Mouse (Mus musculus) stomach, embryonic 15.5 days (tissue): Measurements from ENCODE around the gene Snrnp25. TPM values are rescaled to one million over a fixed set of nuclear protein-coding genes. Genes with fewer than 3 reads are reported as not detected.
"Not testable (repeated sequence)": the region's sequence is repeated elsewhere in the genome, so short reads cannot be mapped to it uniquely, and the experiment has no call there.

Source experiments
- ATAC-seq: fragments of 200-750 bp; cut with Nextera tagmentation; 2 replicates; pipeline ENCODE4 v1.8.0; 2017; ENCODE audit warnings: low read depth, moderate number of reproducible peaks, moderate TSS enrichment; ENCODE audit not compliant: insufficient read depth, low FRiP score
- H3K27ac ChIP-seq: fragments of 300-500 bp; sonication (generic); 2 replicates; pipeline ENCODE4 v1.5.1; 2015; ENCODE audit warnings: mild to moderate bottlenecking, inconsistent platforms
- H3K27me3 ChIP-seq: fragments of 300-500 bp; sonication (generic); replicated peaks from 2 replicates; pipeline ENCODE4 v1.6.1; 2015; ENCODE audit warnings: inconsistent platforms
- H3K36me3 ChIP-seq: fragments of 300-500 bp; sonication (generic); 2 replicates; pipeline ENCODE4 v1.6.1; 2015; ENCODE audit warnings: inconsistent platforms
- H3K4me1 ChIP-seq: fragments of 300-500 bp; sonication (generic); 2 replicates; pipeline ENCODE4 v1.6.1; 2015; ENCODE audit warnings: inconsistent platforms
- H3K4me2 ChIP-seq: fragments of 300-500 bp; sonication (generic); 2 replicates; pipeline ENCODE4 v1.6.1; 2015; ENCODE audit warnings: mild to moderate bottlenecking, inconsistent platforms
- H3K4me3 ChIP-seq: fragments of 300-500 bp; sonication (generic); replicated peaks from 2 replicates; pipeline ENCODE4 v1.5.1; 2015; ENCODE audit warnings: inconsistent platforms
- H3K9ac ChIP-seq: fragments of 300-500 bp; sonication (generic); 2 replicates; pipeline ENCODE4 v1.6.1; 2015; ENCODE audit warnings: inconsistent platforms
- H3K9me3 ChIP-seq: fragments of 300-500 bp; sonication (generic); 2 replicates; pipeline ENCODE4 v1.6.1; 2016; ENCODE audit warnings: inconsistent platforms
- WGBS: fragments of 180-500 bp; shearing (Covaris S2); methylation state at CpG from one replicate; pipeline ENCODE4 v1.1.7; 2015; 5-methylcytosine and 5-hydroxymethylcytosine counted together
- polyA plus RNA-seq: library from polyadenylated mRNA; unstranded; fragments of >200 nt; fragmentation: Nextera tagmentation; extraction: Ambion mirVana; gene quantifications from 2 replicates; pipeline ENCODE4 v1.2.1, GENCODE M21; 2015

Snrnp25 gene
- polyA plus RNA-seq, 1 experiment from 2014 or later: 57.5 TPM

DNA sequence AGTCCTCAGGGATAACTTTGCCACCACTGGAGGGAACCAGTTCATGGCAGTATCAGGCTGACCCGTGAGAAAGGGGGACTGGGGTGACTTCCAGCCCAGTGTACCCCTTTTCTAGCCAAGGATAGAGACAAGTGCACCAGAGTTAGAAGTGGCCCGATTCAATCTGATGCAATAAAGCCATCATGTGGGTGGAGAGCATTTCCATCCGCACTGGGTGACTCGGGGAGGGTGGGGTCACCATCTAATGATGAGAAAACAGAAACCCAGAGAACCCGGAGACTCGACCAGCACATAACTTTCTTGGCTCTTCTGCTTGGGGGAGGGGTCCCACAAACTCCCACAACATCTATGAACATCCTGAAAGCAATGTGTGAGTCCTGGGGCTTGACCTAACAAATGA lies 8.5 kb upstream of the Snrnp25 start:
- Histone ChIP-seq H3K27me3 (no peaks in the 10 kb centered on the region), H3K36me3 (no peaks in the 10 kb centered on the region), H3K9ac (no peak overlapping the region), H3K4me3 (no peak overlapping the region), H3K4me1 (no peaks in the 10 kb centered on the region), H3K9me3 (no peaks in the 10 kb centered on the region), H3K27ac (no peak overlapping the region), H3K4me2 (no peak overlapping the region)
- ATAC-seq: no peak
- 65% methylated on average over 6 of the region's 6 CpGs for whole genome bisulfite sequencing

DNA sequence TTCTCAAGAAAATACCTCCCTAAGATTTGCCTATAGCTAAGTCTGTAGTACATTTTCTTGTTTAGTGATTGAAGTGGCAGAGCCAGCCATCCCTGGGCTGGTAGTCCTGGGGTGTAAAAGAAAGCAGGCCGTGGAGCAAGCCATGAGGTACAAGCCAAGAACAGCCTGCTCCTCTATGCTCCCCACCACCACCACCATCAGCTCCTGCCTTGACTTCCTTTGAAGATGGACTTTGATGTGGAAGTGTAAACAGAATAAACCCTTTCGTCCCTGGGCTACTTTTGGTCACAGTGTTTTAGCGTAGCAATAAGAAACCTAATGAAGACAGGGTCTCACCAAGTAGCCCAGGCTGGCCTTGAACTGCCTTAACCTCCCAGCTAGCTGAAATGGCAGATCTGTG lies 7.4 kb upstream of the Snrnp25 start:
- no peak for ATAC-seq
- Histone ChIP-seq H3K4me3 (no peak overlapping the region), H3K4me1 (no peaks in the 10 kb centered on the region), H3K9ac (no peak overlapping the region), H3K27me3 (no peaks in the 10 kb centered on the region), H3K36me3 (no peaks in the 10 kb centered on the region), H3K9me3 (no peaks in the 10 kb centered on the region), H3K4me2 (no peak overlapping the region), H3K27ac (no peak overlapping the region)
- 41% methylated on average over 3 of the region's 3 CpGs for WGBS

DNA sequence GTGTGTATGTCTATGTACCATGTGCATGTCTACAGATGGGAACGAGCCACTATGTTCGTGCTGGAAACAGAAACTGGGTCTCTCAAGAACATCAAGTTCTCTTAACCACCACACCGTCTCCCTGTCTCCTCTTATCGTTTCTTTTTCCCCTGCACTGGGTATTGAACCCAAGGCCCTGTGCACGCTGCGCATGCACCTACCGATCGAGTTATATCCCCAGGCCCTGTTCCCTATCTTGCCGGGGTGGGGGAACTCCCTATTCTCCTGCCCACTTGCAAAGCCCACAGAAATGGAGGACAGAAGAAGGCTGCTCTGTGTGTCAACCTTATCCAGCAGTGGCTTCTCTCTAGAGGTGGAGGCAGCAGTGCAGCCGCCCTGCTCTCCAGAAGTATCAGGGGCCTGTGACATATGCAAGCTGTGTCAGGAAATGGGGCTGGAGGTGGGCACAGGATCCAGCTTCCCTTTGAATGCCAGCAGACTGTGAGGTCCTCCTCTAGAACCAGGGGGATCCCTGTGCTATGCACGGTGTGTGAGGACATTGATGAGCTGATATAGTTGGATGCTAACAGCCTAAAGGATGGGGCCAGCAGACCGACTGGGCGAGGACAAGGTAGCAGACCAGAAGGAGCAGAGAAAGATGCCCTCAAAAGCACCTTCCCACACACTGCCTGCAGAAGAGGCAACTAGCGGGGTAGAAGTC lies 6.8 kb upstream of the Snrnp25 start:
- ATAC-seq: no peak

DNA sequence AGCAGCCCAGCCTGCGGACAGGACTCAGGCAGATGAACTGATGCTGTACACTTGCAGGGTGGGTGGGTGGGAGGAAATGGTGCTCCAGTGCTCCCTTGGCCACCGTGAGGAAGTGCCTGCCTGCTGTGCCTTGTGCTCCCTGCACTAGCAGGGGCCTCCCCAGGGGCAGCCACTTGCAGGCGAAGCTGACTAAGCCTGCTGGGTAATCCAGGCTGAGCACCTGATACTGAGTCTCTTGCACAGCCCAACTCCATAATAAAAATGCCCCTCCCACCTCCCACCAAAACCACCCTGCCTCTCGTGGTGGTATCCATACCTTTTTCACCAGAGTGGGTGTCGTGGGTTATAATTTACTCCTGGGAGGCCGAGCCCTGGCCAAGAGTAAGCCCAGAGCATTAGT lies 6.0 kb upstream of the Snrnp25 start:
- H3K9me3 ChIP-seq: no peaks in the 10 kb centered on the region
- H3K27me3 ChIP-seq: no peaks in the 10 kb centered on the region
- no peak overlapping the region for H3K4me2 ChIP-seq
- H3K27ac ChIP-seq: no peak overlapping the region
- 52% methylated on average over 6 of the region's 6 CpGs for WGBS
- no peak overlapping the region for H3K4me3 ChIP-seq
- no peak overlapping the region for H3K9ac ChIP-seq
- no peaks in the 10 kb centered on the region for H3K4me1 ChIP-seq
- no peak for ATAC-seq
- no peaks in the 10 kb centered on the region for H3K36me3 ChIP-seq

More for the DNA sequence above, 6.8 kb upstream of the Snrnp25 start:
- no peaks in the 10 kb centered on the region for H3K9me3 ChIP-seq
- H3K9ac ChIP-seq: no peak overlapping the region
- no peaks in the 10 kb centered on the region for H3K27me3 ChIP-seq
- H3K27ac ChIP-seq: no peak overlapping the region
- WGBS: 70% methylated on average over 14 of the region's 14 CpGs
- H3K4me3 ChIP-seq: no peak overlapping the region
- no peaks in the 10 kb centered on the region for H3K36me3 ChIP-seq
- no peaks in the 10 kb centered on the region for H3K4me1 ChIP-seq
- H3K4me2 ChIP-seq: no peak overlapping the region

DNA sequence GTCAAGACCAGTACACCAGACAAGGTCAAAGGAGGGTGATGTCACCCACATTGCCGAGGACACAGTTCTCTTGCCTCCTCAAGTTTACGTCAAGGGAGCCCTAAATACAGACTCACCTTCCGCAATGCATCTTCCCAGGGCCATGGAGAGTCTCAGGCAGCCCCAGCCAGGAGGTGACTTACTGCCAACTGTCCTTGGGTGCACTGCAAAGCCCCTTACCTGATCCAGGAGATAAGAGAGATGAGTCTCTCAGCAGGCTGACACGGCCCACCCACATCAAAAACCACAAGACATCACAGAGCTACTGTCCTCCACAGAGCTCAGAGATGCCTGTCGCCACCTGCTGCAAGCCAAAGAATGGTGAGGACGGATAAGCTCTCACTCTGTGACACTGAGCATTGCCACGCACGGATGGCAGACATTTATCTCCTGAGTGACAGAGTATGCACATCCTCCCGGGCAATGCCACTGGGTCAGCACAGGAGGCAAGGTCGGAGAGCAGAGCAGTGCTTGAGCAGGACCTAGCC lies 5.1 kb upstream of the Snrnp25 start, which contains the start of gene Il9r:
Il9r (minus strand) TSS at position 205 of the 527 bp plus-strand sequence.
- no peak for ATAC-seq
- H3K4me3 ChIP-seq: no peak within 1 kb of the TSS
- no peak within 1 kb of the TSS for H3K4me2 ChIP-seq
- H3K36me3 ChIP-seq: no peaks in the 10 kb centered on the region
- no peaks in the 10 kb centered on the region for H3K9me3 ChIP-seq
- H3K4me1 ChIP-seq: peaks cover 6% of the 10 kb centered on the region
- no peak within 1 kb of the TSS for H3K27ac ChIP-seq
- 62% methylated on average over 10 of the region's 10 CpGs for WGBS
- no peaks in the 10 kb centered on the region for H3K27me3 ChIP-seq
- H3K9ac ChIP-seq: no peak within 1 kb of the TSS

DNA sequence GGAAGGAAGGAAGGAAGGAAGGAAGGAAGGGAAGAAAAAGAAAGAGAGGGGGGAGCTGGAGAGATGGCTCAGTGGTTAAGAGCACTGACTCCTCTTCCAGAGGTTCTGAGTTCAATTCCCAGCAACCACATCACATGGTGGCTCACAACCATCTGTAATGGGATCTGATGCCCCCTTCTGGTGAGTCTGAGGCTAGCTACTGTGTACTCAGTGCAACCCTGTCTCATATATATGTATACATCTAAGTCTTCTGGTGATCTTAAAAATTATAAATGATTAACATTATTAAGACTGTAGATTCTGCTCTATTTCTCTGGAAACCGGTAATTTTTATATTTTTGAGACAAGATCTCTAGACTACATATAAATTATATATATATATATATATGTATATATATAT lies 4.2 kb upstream of the Snrnp25 start:
- 44% methylated on average over 1 of the region's 1 CpGs for WGBS
- H3K9me3 ChIP-seq, H3K4me1 ChIP-seq, H3K4me2 ChIP-seq, H3K9ac ChIP-seq, ATAC-seq, H3K27me3 ChIP-seq, H3K27ac ChIP-seq, H3K36me3 ChIP-seq, H3K4me3 ChIP-seq: not testable (repeated sequence)

DNA sequence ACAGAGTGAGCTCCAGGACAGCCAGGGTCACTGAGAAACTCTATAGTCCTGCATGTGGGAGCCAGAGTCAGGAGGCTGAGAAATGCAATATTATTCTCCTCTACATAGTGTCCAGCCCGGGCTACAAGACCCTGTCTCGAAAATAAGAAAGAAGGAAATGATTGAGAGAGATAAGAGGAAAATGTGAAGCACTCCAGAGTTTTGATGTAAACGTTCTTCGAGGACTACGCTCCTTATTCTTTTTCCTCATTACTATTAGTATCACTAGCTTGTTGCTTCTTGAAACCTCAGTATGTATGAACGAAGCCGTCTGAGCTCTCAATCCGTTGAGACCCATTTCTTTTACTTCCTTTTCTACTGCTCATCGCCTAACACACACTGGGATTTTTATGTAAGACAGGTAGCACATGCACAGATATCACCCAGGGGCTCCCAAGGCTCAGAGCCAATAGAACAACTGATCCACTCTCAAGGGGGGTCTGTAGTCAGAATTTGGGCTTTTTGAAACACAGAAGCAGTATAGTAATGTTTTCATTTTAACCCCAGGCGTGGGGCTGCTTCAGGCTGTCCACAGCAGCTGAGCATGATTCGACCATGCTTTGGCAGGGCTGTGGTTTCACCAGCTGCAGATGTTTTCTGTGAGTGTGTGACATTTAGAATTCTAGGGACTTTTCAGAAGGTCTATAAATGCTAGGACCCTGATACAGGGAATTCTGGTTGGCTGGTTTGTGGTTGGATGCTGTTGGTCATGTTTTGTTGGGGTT lies 3.1 kb upstream of the Snrnp25 start:
- Histone ChIP-seq H3K4me3 (no peak overlapping the region), H3K4me1 (peaks cover 10% of the 10 kb centered on the region), H3K9me3 (no peaks in the 10 kb centered on the region), H3K27me3 (no peaks in the 10 kb centered on the region), H3K27ac (no peak overlapping the region), H3K4me2 (no peak overlapping the region), H3K9ac (no peak overlapping the region), H3K36me3 (no peaks in the 10 kb centered on the region)
- 74% methylated on average over 11 of the region's 11 CpGs for WGBS
- ATAC-seq: no peak

DNA sequence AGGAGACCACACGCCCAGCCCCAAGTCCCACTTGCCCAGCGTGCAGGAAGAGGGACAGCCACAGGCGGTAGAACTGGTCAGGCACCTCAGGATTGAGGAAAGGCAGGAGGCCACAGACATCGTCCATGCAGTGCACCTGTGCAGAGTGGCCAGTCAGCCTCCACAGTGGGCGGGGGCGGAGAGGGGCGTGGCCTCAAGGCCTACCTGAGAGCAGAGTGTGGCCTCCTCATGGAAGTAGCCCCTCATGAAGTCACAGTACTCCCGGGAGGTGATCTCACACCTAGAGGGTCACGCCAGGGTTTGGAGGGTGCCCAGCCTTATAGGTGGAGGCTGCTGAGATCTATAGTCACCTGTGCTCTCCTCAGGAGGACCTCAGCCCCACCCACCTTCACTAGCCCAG lies 5.4 kb downstream of the Snrnp25 start:
- H3K36me3 ChIP-seq: peaks cover 77% of the 10 kb centered on the region
- no peak overlapping the region for H3K27ac ChIP-seq

DNA sequence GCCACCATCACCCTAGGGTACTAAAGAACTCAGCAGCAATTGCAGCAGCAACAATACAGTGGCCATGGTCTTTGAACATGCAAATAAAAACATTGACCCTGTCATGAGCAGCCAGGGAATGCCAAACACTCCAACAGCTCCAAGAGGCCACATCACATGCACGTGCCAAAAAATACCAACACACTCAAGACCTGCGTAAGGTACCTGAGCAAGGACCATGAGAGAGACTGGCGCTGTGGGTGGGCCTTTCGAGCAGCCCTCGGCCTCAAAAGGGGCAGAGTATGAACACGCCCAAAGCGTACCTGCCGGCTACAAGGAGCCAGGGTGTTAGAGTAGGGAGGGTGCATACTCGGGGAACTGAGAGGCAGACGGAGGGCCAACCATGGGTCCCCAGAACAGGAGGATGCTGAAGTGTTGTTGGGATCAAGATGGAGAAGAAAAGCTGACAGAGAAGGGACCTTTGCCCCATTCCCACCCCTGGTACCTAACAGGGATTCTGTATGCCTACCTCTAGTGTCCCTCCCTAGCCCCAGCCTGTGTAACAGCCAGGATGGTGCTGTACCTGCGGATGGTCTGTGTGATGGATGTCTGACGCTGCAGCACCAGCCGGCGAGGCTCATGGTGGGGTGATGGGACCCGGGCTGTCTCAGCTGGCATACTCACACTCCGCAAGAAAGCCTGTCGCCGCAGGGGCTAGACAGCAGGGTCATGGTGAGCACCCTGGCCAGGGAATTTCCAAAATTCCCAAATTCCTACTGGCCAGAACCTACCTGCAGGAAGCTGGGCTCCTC lies 10.4 kb downstream of the Snrnp25 start:
- no peaks in the 10 kb centered on the region for H3K27me3 ChIP-seq
- H3K27ac ChIP-seq: no peak overlapping the region
- 91% methylated on average over 18 of the region's 18 CpGs for WGBS
- peaks cover 47% of the 10 kb centered on the region for H3K36me3 ChIP-seq
- H3K4me3 ChIP-seq: no peak overlapping the region
- peaks cover 28% of the 10 kb centered on the region for H3K4me1 ChIP-seq
- no peaks in the 10 kb centered on the region for H3K9me3 ChIP-seq
- no peak overlapping the region for H3K4me2 ChIP-seq
- no peak for ATAC-seq
- H3K9ac ChIP-seq: no peak overlapping the region

More for the DNA sequence above, 5.4 kb downstream of the Snrnp25 start:
- Histone ChIP-seq H3K4me2 (no peak overlapping the region), H3K4me1 (peaks cover 5% of the 10 kb centered on the region; the same call in 1 of the 2 replicates), H3K9ac (no peak overlapping the region), H3K27me3 (no peaks in the 10 kb centered on the region), H3K9me3 (no peaks in the 10 kb centered on the region), H3K4me3 (no peak overlapping the region)
- WGBS: 79% methylated on average over 9 of the region's 9 CpGs
- no peak for ATAC-seq

DNA sequence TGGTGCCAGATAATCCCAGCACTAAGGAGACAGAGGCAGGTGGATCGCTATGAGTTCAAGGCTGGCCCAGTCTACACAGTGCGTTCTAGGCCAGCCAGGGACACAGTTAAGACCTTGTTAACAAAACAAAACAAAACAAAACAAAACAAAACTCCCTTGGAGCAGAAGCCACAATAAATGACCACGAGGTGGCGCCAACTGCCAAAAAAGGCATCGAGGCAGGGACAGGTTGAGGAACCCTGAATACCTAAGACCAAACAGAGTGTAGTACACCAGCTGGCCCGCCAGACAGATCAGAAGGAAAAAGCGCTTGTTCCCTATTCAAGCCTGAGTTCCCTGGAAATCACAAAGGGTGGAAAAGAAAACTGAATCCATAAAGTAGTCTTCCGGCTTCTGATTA lies 11.6 kb downstream of the Snrnp25 start:
- Histone ChIP-seq H3K9me3 (no peaks in the 10 kb centered on the region), H3K36me3 (peaks cover 37% of the 10 kb centered on the region), H3K4me3 (no peak overlapping the region), H3K9ac (no peak overlapping the region), H3K27ac (no peak overlapping the region), H3K27me3 (no peaks in the 10 kb centered on the region), H3K4me2 (no peak overlapping the region), H3K4me1 (peaks cover 33% of the 10 kb centered on the region)
- ATAC-seq: no peak
- WGBS: 29% methylated on average over 8 of the region's 8 CpGs

DNA sequence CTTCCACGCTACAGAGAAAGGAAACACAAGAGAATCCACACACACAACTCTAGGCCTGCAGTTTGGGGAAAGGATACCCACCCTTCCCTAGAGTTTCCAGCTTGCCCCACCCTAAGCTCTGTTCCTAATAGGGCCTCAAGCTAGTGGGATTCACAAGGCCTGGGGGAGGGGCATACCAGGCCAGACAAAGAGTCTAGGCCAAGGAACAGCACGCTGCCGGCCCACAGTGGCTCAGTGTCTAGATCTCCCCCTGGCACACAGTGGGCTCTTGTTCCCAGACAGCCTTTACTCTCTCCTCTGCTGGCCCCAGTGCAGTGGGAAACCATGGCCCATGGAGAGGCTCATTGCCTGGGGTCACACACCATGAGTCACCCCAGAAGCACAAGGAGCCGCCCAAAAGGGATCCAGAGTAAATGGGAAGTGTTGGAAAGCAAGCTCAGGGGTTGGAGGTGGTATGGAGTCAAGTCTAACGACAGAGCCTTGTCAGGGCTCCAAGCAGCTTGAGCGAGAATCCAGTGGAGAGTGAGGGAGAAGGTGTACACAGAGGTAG lies 13.4 kb downstream of the Snrnp25 start:
- H3K27ac ChIP-seq: 0 out of 2 replicates have a peak overlapping the region, but pooled peaks have one; percentile 3
- H3K4me3 ChIP-seq: no peak overlapping the region
- H3K4me1 ChIP-seq: peaks cover 46% of the 10 kb centered on the region
- ATAC-seq: no peak
- no peak overlapping the region for H3K9ac ChIP-seq
- H3K27me3 ChIP-seq: no peaks in the 10 kb centered on the region
- peaks cover 23% of the 10 kb centered on the region for H3K36me3 ChIP-seq
- peak overlapping the region; percentile 10; the same call in 1 of the 2 replicates for H3K4me2 ChIP-seq
- 61% methylated on average over 6 of the region's 6 CpGs for WGBS
- H3K9me3 ChIP-seq: no peaks in the 10 kb centered on the region
